Mouse (Mus musculus) liver, embryonic 12.5 days (tissue): ENCODE results near the gene Eif3l. TPM values are rescaled to one million over a fixed set of nuclear protein-coding genes. Genes with fewer than 3 reads are reported as not detected.

Source experiments
- polyA plus RNA-seq: library from polyadenylated mRNA; unstranded; fragments of >200 nt; fragmentation: Nextera tagmentation; extraction: Ambion mirVana; gene quantifications from 2 replicates; pipeline ENCODE4 v1.2.1, GENCODE M21; 2016

Eif3l gene
- polyA plus RNA-seq, 1 experiment from 2014 or later, result 201 TPM

Other genes starting within 250 kb of the Eif3l start
- 17.6 and 18.1 TPM in 2 replicates for gene Cdc42ep1, start 232.6 kb upstream of the Eif3l start, polyA plus RNA-seq
- gene Lgals2, start 219.7 kb upstream of the Eif3l start, polyA plus RNA-seq, result 7.0 and 9.5 TPM in 2 replicates
- 32.2 and 33.5 TPM in 2 replicates for gene Gga1, start 198.0 kb upstream of the Eif3l start, polyA plus RNA-seq
- 0.17 and 0.43 TPM in 2 replicates for gene Gm49510, start 175.5 kb upstream of the Eif3l start, polyA plus RNA-seq
- gene Sh3bp1, start 175.4 kb upstream of the Eif3l start, polyA plus RNA-seq, result 34.3 and 39.3 TPM in 2 replicates
- gene Pdxp, start 161.3 kb upstream of the Eif3l start, polyA plus RNA-seq, result 17.1 and 17.4 TPM in 2 replicates
- 644 and 660 TPM in 2 replicates for gene Lgals1, start 148.5 kb upstream of the Eif3l start, polyA plus RNA-seq
- 47.9 and 51.6 TPM in 2 replicates for gene Nol12, start 140.2 kb upstream of the Eif3l start, polyA plus RNA-seq
- gene Triobp, start 127.5 kb upstream of the Eif3l start, polyA plus RNA-seq, result 21.0 and 26.8 TPM in 2 replicates
- gene H1f0, start 46.7 kb upstream of the Eif3l start, polyA plus RNA-seq, result 114 and 122 TPM in 2 replicates
- 0.41 and 0.55 TPM in 2 replicates for gene Galr3, start 33.3 kb upstream of the Eif3l start, polyA plus RNA-seq
- 58.9 and 61.4 TPM in 2 replicates for gene Ankrd54, start 12.3 kb upstream of the Eif3l start, polyA plus RNA-seq
- gene Micall1, start 33.7 kb downstream of the Eif3l start, polyA plus RNA-seq, result 3.0 and 3.2 TPM in 2 replicates
- gene Polr2f, start 65.8 kb downstream of the Eif3l start, polyA plus RNA-seq, result 280 and 301 TPM in 2 replicates
- gene 1700088E04Rik, start 66.1 kb downstream of the Eif3l start, polyA plus RNA-seq, result 0.86 and 1.0 TPM in 2 replicates
- gene Sox10, start 90.1 kb downstream of the Eif3l start, polyA plus RNA-seq, result 0.17 and 0.29 TPM in 2 replicates
- 16.1 and 17.1 TPM in 2 replicates for gene Pick1, start 154.0 kb downstream of the Eif3l start, polyA plus RNA-seq
- gene Gm49486, start 154.2 kb downstream of the Eif3l start, polyA plus RNA-seq, result 0.07 TPM in 1 of 2 replicates, not detected in the other
- gene Slc16a8, start 179.6 kb downstream of the Eif3l start, polyA plus RNA-seq, result not detected in 2 replicates
- gene Baiap2l2, start 210.4 kb downstream of the Eif3l start, polyA plus RNA-seq, result 1.2 and 1.4 TPM in 2 replicates